Mouse (Mus musculus) lung, postnatal 25 days (tissue): ENCODE data around the gene Cyp26b1.

Source experiments
- DNase-seq: peaks from one replicate; pipeline ENCODE4 v3.0.0; 2022; ENCODE audit warnings: low spot score

Gene Cyp26b1

DNA sequence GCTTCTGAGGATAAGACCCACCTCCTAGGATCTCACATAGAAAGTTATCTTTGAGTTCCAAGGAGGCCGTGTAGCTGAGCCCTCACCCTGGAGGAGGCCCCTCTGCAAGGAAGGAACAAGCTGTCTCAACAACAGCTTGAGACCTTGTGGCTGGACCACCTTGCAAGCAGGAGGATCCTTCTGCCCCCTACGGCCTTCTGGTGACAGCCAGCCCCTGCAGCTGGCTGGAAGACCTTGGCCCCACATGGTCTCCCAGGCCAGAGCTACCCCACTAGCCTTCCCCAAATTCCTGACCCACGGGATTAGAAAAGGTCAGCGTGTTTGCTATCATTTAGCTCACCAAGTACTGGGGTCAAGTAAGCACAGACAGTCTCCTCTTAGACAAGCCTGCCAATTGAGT is 30.8 kb downstream of the Cyp26b1 start:
- DNase-seq = no peak

DNA sequence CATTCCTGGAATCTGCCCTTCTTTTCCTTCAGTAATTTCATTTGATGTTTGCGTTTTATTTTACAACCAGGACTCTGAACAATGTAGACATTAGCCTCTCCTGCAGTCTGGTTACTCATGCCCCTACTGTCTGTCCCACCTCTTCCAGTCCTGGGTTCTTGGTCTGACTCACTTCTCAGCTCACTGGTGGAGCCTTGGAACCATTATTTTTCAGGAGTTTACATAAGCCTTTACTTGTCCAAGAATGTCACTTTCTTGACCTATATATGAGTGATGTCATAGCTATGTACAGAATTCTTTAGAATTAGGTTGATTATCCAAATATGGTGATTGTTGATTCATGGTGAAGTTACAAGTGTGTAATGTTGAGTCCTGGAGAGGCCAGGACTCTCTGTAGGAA is 32.5 kb downstream of the Cyp26b1 start:
- DNase-seq = no peak

DNA sequence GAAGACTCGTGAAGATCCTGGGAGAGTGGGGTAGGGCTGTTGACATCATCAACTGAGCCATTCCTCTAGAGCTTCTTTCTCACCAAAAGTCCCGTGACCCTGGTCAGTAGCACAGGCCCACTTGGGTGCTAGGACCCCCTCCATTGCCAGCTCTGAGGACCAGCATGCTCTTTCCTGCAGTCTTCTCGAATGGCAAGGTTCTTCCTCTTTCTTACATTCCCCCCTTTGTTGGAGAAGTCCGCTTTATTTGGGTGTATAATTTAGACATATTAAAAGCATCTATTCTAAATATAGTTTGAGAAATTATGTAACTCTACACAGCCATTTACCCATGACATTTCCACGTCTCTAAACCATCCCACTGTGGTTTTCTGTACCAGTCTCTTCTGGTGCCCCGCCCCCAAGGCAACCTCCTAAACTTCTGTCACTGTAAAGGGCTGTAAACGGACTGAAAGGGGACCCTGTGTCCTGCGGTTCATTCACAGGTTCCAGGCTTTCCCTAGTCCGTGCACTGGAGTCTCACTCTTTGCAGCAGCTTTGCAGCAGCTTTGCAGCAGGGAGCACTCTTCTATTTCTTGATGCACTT is 43.8 kb downstream of the Cyp26b1 start:
- no peak for DNase-seq

DNA sequence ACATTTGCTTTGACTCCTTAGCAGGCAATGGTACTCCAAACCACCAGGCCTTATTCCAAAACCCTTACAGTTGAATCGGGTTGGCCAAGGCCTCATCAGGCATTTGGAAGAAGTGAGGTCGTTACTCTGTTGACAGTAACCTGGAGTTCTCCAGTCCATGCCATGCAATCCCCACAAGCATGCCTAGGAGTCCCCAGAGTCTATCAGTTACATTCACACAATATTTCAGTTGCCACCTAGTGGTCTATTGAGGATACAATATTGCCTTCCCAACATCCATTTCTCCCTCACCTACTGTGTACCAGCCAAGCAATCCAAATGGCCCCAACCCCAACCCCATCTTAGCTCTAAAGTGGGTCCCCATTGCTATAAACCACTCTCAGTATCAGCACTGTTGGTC is 48.3 kb downstream of the Cyp26b1 start:
- DNase-seq = no peak

DNA sequence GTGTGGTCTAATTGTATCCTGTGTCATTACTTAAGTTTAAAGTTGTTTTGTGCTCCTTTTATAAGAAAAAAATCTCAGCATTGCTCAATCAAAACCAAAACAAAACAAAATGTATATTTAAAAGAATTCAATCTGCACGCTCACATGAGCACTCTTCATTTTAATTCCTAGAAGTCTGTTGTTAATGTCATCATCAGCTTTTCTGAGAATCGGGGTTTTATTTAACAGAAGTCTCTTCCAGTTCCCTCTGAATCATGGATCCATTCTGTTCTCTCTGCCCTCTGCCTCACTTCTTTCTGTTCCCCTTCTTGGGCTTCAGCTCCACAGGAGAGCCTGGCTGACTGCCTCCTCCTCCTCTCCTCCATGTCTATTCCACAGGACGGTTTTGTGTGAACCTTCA is 49.3 kb downstream of the Cyp26b1 start:
- DNase-seq = no peak

DNA sequence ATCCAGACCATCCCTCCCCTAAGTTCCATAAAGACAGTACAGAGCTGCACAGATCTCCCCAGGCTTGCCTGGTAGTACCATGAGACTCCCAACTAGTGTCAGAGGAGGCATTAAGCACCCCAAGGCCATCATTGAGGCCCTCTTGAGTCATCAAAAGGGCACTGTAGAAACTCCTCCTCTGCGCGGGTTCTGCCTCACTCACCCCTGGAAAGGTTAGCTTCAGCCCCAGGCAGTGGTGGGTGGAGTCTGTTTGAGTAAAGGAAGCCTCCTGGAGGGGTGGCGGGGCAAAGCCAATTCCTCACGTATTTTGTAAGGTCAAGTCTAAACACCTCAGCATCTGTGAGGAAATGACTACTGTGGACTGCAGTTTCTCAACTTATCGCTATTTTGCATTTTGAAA is 50.2 kb downstream of the Cyp26b1 start:
- peak; percentile 21 for DNase-seq

DNA sequence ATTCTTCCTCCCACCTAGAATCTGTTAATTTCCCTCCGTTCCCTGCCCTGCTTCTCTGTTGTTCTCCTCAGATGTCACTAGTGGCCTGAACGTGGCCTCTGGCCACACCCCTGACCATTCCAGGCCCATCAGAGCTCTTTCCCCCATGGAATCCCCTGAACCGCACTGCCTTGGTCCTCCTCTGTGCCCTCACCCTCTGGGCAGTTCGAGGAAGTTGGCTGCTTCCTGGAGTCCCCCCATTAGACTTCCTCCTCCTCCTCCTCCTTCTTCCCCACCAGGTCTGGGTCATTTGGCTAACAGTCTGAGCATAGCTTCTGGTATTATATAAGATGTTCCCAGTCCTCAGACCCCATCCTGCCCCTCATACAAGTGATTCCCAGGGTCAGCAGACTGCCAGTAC is 53.8 kb downstream of the Cyp26b1 start:
- no peak for DNase-seq

DNA sequence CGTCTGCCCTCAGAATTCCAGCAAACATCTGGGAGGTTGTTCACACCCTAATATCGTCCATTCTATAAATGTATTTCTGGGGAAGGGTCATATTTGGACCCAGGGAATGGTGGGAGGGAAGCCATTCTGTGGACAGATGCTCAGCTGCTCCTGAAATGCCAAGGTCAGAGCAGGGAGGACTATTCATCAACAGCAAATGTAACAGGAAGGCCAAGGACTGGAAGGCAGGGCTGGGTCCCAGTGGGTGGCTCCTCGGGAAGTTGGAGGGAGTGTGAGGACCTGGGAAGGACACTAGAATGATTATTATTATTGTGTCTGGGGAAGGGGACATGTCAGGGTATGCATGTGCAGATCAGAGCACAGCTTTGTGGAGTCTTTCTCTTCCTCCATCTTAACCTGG is 55.0 kb downstream of the Cyp26b1 start:
- no peak for DNase-seq

DNA sequence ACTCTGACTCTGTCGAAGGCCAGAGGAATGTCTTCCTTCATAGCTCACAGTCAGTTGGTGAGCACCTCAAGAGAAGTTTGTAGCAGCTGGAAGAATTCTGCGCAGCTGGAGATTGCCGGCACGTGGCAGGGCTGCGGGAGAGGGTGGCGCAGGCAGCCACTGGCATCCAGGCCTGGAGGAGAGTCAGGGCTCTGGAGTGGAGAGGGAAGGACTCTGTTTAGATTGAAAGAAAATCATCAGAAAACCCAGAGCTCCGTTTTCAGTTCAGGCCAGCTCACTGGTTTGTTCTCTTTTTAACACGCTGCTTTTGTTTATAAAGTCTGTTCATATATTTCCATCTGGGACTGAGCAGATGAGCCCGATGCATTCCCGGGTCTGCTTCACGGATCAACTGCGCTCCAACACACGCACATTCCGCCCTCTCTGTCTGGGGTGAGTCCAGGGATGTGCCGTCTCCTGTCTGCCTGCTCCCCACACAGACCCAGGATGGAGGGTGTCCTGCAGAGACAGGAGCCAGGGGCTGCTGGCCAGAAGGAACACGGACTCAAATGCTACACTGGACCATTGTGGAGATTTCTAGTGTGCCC is 56.0 kb downstream of the Cyp26b1 start:
- no peak for DNase-seq

DNA sequence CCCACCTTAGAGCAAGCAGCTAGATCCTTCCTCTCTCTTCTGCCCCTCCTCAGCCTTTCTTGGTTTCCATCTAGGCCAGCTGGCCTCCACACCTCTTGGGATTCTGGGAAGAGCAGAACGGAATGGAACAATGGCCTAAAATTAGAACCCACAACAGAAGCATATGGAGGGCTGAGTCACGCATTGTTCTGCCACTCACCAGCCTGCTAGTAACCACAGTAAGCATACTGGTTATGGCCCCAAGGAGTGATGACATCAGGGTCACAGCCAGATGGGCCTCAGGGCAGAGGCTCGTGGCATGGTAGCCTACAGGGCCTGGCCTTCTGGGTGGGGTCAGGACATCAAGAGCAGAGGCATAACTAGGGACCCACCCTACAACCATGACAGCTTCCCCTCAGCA is 58.8 kb downstream of the Cyp26b1 start:
- no peak for DNase-seq

DNA sequence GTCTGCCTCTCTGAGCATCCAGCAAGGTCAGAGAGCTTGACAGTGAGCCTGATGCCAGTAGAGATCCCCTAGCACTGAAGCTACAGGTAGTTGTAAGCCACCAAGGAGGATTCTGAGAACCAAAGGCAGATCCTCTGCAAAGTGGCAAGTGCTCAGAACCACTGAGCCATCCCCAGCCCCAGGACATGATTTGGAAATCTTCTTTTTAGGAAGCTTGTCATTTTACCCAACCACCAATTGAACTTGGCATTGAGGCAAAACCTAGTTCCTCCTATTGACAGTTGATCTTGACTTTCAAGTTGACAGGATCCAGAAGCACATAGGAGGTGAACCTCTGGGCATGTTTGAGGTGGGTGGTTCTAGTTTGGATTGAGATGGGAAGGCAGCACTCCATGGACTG is 63.8 kb downstream of the Cyp26b1 start:
- DNase-seq = no peak

DNA sequence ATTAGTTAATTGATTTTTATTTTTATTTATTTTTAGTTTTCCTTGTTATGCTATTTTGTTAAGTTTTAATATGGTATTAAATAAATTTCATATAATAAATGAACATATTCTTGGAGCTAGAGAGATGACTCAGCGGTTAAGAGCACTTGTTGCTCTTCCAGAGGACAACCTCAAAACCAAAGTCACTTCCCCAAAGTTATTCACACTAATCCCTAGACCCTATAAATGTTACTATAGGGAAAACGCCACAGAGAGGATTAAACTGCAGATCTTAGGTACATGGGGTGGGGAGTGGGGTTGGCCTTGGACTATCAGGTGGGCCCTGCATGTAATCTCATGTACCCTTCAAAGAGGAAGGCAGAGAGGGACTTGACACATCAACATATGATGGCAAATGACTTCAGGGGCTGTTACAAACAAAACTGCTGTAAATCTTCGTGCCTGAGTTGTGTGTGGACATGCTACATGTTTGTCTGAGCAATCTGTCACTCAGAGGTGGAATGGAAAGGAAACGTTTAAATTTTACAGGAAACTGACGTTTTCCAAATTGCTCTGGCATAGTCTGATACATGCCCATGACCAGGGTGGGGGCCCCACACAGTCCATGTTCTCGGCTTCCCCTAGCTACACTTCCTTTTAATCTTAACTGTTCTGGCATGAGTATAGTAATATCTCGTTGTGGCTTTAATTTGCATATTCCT is 68.7 kb downstream of the Cyp26b1 start:
- DNase-seq = no peak
